Mouse (Mus musculus) embryonic facial prominence, embryonic 13.5 days (tissue): ENCODE measurements around the gene Clasrp. TPM values are rescaled to one million over a fixed set of nuclear protein-coding genes. Genes with fewer than 3 reads are reported as not detected.

Experiments used
- ATAC-seq: fragments of 200-750 bp; cut with Nextera tagmentation; 2 replicates; pipeline ENCODE4 v1.8.0; 2017; ENCODE audit warnings: low read depth; ENCODE audit not compliant: insufficient number of reproducible peaks, insufficient read depth, low FRiP score, low TSS enrichment
- H3K27ac ChIP-seq: fragments of 300-500 bp; sonication (generic); 2 replicates; pipeline ENCODE4 v1.5.1; 2015; ENCODE audit warnings: moderate library complexity, mild to moderate bottlenecking, inconsistent platforms
- H3K27me3 ChIP-seq: fragments of 300-500 bp; sonication (generic); 2 replicates; pipeline ENCODE4 v1.6.1; 2015; ENCODE audit warnings: mild to moderate bottlenecking, inconsistent platforms
- H3K36me3 ChIP-seq: fragments of 300-500 bp; sonication (generic); 2 replicates; pipeline ENCODE4 v1.6.1; 2015; ENCODE audit warnings: mild to moderate bottlenecking, inconsistent platforms
- H3K4me1 ChIP-seq: fragments of 300-500 bp; sonication (generic); 2 replicates; pipeline ENCODE4 v1.6.1; 2015; ENCODE audit warnings: inconsistent platforms
- H3K4me2 ChIP-seq: fragments of 300-500 bp; sonication (generic); 2 replicates; pipeline ENCODE4 v1.6.1; 2015; ENCODE audit warnings: moderate library complexity, mild to moderate bottlenecking, inconsistent platforms
- H3K4me3 ChIP-seq: fragments of 300-500 bp; sonication (generic); 2 replicates; pipeline ENCODE4 v1.5.1; 2015; ENCODE audit warnings: mild to moderate bottlenecking, inconsistent platforms
- H3K9ac ChIP-seq: fragments of 300-500 bp; sonication (generic); 2 replicates; pipeline ENCODE4 v1.6.1; 2015; ENCODE audit warnings: mild to moderate bottlenecking, inconsistent platforms
- H3K9me3 ChIP-seq: fragments of 300-500 bp; sonication (generic); 2 replicates; pipeline ENCODE4 v1.6.1; 2016; ENCODE audit warnings: inconsistent platforms
- WGBS: fragments of 180-500 bp; shearing (Covaris S2); methylation state at CpG from one replicate; pipeline ENCODE4 v1.1.7; 2015; ENCODE audit warnings: mixed read lengths; 5-methylcytosine and 5-hydroxymethylcytosine counted together
- polyA plus RNA-seq: library from polyadenylated mRNA; unstranded; fragments of >200 nt; fragmentation: Nextera tagmentation; extraction: Ambion mirVana; gene quantifications from 2 replicates; pipeline ENCODE4 v1.2.1, GENCODE M21; 2015

The Clasrp gene
- polyA plus RNA-seq, 1 experiment from 2014 or later, result 73.9 TPM

GRCm38 (mm10) chr7:19561765-19562642 is 42.3 kb downstream of the Clasrp start:
- Histone ChIP-seq H3K27ac (peak overlapping the region; percentile 93), H3K27me3 (no peaks in the 10 kb centered on the region), H3K9me3 (0 out of 2 replicates have a peak, but pooled peaks cover 3% of the 10 kb centered on the region), H3K9ac (peak overlapping the region; percentile 99), H3K36me3 (peaks cover 33% of the 10 kb centered on the region), H3K4me3 (peak overlapping the region; percentile 100), H3K4me1 (peaks cover 47% of the 10 kb centered on the region), H3K4me2 (peak overlapping the region; percentile 92)
- peak; percentile 58 for ATAC-seq
- WGBS, result under 1% methylated on average over 102 of the region's 102 CpGs

- Histone ChIP-seq H3K4me3 (peak overlapping the region; percentile 100), H3K4me1 (peaks cover 47% of the 10 kb centered on the region), H3K4me2 (peak overlapping the region; percentile 92), H3K36me3 (peaks cover 29% of the 10 kb centered on the region), H3K9ac (peak overlapping the region; percentile 99), H3K27me3 (no peaks in the 10 kb centered on the region), H3K27ac (peak overlapping the region; percentile 93), H3K9me3 (0 out of 2 replicates have a peak, but pooled peaks cover 3% of the 10 kb centered on the region)
- WGBS, result under 1% methylated on average over 11 of the region's 11 CpGs
- ATAC-seq, result no peak
Measured at GRCm38 (mm10) chr7:19561431-19561764, 42.9 kb downstream of the Clasrp start.

- Histone ChIP-seq H3K9ac (peak overlapping the region; percentile 99), H3K9me3 (0 out of 2 replicates have a peak, but pooled peaks cover 3% of the 10 kb centered on the region), H3K27ac (no peak overlapping the region), H3K4me1 (peaks cover 47% of the 10 kb centered on the region), H3K4me3 (peak overlapping the region; percentile 100), H3K27me3 (no peaks in the 10 kb centered on the region), H3K4me2 (peak overlapping the region; percentile 92), H3K36me3 (peaks cover 27% of the 10 kb centered on the region)
- no peak for ATAC-seq
- 24% methylated on average over 11 of the region's 11 CpGs for WGBS
Measured at GRCm38 (mm10) chr7:19560491-19561260, 43.6 kb downstream of the Clasrp start.

GRCm38 (mm10) chr7:19558965-19559364 is 45.3 kb downstream of the Clasrp start:
- peaks cover 23% of the 10 kb centered on the region for H3K36me3 ChIP-seq
- no peaks in the 10 kb centered on the region for H3K27me3 ChIP-seq
- H3K4me3 ChIP-seq, result 0 out of 2 replicates have a peak overlapping the region, but pooled peaks have one; percentile 7
- H3K9me3 ChIP-seq, result no peaks in the 10 kb centered on the region
- H3K9ac ChIP-seq, result peak overlapping the region; percentile 2
- H3K4me2 ChIP-seq, result peak overlapping the region; percentile 92
- 41% methylated on average over 2 of the region's 2 CpGs for WGBS
- H3K27ac ChIP-seq, result no peak overlapping the region
- H3K4me1 ChIP-seq, result peaks cover 53% of the 10 kb centered on the region
- ATAC-seq, result no peak

- WGBS, result 84% methylated on average over 6 of the region's 6 CpGs
Measured at GRCm38 (mm10) chr7:19557982-19558900, 46.0 kb downstream of the Clasrp start.

GRCm38 (mm10) chr7:19557086-19557485 is 47.2 kb downstream of the Clasrp start:
- Histone ChIP-seq H3K9ac (0 out of 2 replicates have a peak overlapping the region, but pooled peaks have one; percentile 36), H3K27me3 (no peaks in the 10 kb centered on the region), H3K9me3 (no peaks in the 10 kb centered on the region), H3K4me2 (no peak overlapping the region), H3K36me3 (peaks cover 37% of the 10 kb centered on the region), H3K27ac (no peak overlapping the region), H3K4me3 (no peak overlapping the region), H3K4me1 (peaks cover 42% of the 10 kb centered on the region)
- 93% methylated on average over 2 of the region's 2 CpGs for WGBS
- no peak for ATAC-seq

More at GRCm38 (mm10) chr7:19557982-19558900, 46.0 kb downstream of the Clasrp start:
- Histone ChIP-seq H3K36me3 (peaks cover 28% of the 10 kb centered on the region), H3K27ac (no peak overlapping the region), H3K9me3 (no peaks in the 10 kb centered on the region), H3K4me2 (0 out of 2 replicates have a peak overlapping the region, but pooled peaks have one; percentile 5), H3K9ac (peak overlapping the region; percentile 2), H3K4me1 (peaks cover 46% of the 10 kb centered on the region), H3K27me3 (no peaks in the 10 kb centered on the region), H3K4me3 (0 out of 2 replicates have a peak overlapping the region, but pooled peaks have one; percentile 0)
- no peak for ATAC-seq

- 81% methylated on average over 1 of the region's 1 CpGs for whole genome bisulfite sequencing
- no peak overlapping the region for H3K4me2 ChIP-seq
- no peaks in the 10 kb centered on the region for H3K9me3 ChIP-seq
- H3K4me3 ChIP-seq, result no peak overlapping the region
- peaks cover 26% of the 10 kb centered on the region for H3K4me1 ChIP-seq
- H3K9ac ChIP-seq, result peak overlapping the region; percentile 49; the same call in 1 of the 2 replicates
- no peak for ATAC-seq
- H3K36me3 ChIP-seq, result peaks cover 40% of the 10 kb centered on the region
- no peak overlapping the region for H3K27ac ChIP-seq
- H3K27me3 ChIP-seq, result no peaks in the 10 kb centered on the region
Measured at GRCm38 (mm10) chr7:19554168-19554567, 50.1 kb downstream of the Clasrp start.

GRCm38 (mm10) chr7:19552443-19552842 is 51.8 kb downstream of the Clasrp start:
- Histone ChIP-seq H3K4me1 (peaks cover 13% of the 10 kb centered on the region), H3K4me3 (no peak overlapping the region), H3K4me2 (no peak overlapping the region), H3K9me3 (no peaks in the 10 kb centered on the region), H3K9ac (no peak overlapping the region; the same call in 1 of the 2 replicates), H3K27me3 (no peaks in the 10 kb centered on the region), H3K36me3 (peaks cover 38% of the 10 kb centered on the region), H3K27ac (no peak overlapping the region)
- WGBS, result 84% methylated on average over 2 of the region's 2 CpGs
- ATAC-seq, result no peak

- Histone ChIP-seq H3K4me2 (no peak overlapping the region), H3K4me1 (peaks cover 17% of the 10 kb centered on the region), H3K9ac (no peak overlapping the region), H3K9me3 (no peaks in the 10 kb centered on the region), H3K36me3 (peaks cover 37% of the 10 kb centered on the region), H3K27me3 (no peaks in the 10 kb centered on the region), H3K27ac (no peak overlapping the region), H3K4me3 (no peak overlapping the region)
- ATAC-seq, result no peak
- 71% methylated on average over 5 of the region's 5 CpGs for WGBS
Measured at GRCm38 (mm10) chr7:19551634-19552033, 52.7 kb downstream of the Clasrp start.

GRCm38 (mm10) chr7:19549394-19549793 is 54.9 kb downstream of the Clasrp start:
- ATAC-seq, result no peak
- H3K9ac ChIP-seq, result no peak overlapping the region
- no peak overlapping the region for H3K4me3 ChIP-seq
- 85% methylated on average over 10 of the region's 10 CpGs for WGBS
- H3K9me3 ChIP-seq, result no peaks in the 10 kb centered on the region
- H3K4me1 ChIP-seq, result peaks cover 23% of the 10 kb centered on the region
- no peak overlapping the region for H3K4me2 ChIP-seq
- peaks cover 25% of the 10 kb centered on the region for H3K36me3 ChIP-seq
- no peaks in the 10 kb centered on the region for H3K27me3 ChIP-seq
- H3K27ac ChIP-seq, result no peak overlapping the region
